Mouse (Mus musculus) granulocyte monocyte progenitor cell, adult 5-6 weeks (primary cell): Measurements from ENCODE around the gene Iqgap3. TPM values are rescaled to one million over a fixed set of nuclear protein-coding genes. Genes with fewer than 3 reads are reported as not detected.

Source experiments
- total RNA-seq, 2 experiments: library from RNA; stranded (forward) in 1 of 2; stranded (reverse) in 1 of 2; fragments of 200-712, 200-1000 nt in 1 of 2; fragments of >200 nt in 1 of 2; fragmentation: Nextera tagmentation in 1 of 2; gene quantifications; 2 replicates each; pipeline ENCODE4 v1.2.3; 2014 to 2017

Iqgap3 gene
- total RNA-seq, 2 experiments from 2014 or later: 9.9 to 19.9 TPM

Other genes with a start within 250 kb of the Iqgap3 start
- not detected in 2 replicates for gene Sh2d2a, start 235.2 kb upstream of the Iqgap3 start, total RNA-seq (2014; fragmentation: Nextera tagmentation)
- 0.10 TPM in 1 of 2 replicates, not detected in the other for gene Sh2d2a, start 235.2 kb upstream of the Iqgap3 start, total RNA-seq (2017)
- 25.9 and 35.4 TPM in 2 replicates for gene Prcc, start 196.4 kb upstream of the Iqgap3 start, total RNA-seq (2014; fragmentation: Nextera tagmentation)
- 29.6 and 33.4 TPM in 2 replicates for gene Prcc, start 196.4 kb upstream of the Iqgap3 start, total RNA-seq (2017)
- gene Hdgf, start 175.7 kb upstream of the Iqgap3 start, total RNA-seq (2014; fragmentation: Nextera tagmentation): 330 and 338 TPM in 2 replicates
- gene Hdgf, start 175.7 kb upstream of the Iqgap3 start, total RNA-seq (2017): 302 and 321 TPM in 2 replicates
- 165 and 169 TPM in 2 replicates for gene Mrpl24, start 162.5 kb upstream of the Iqgap3 start, total RNA-seq (2014; fragmentation: Nextera tagmentation)
- gene Mrpl24, start 162.5 kb upstream of the Iqgap3 start, total RNA-seq (2017): 112 and 134 TPM in 2 replicates
- 49.5 and 63.1 TPM in 2 replicates for gene Isg20l2, start 151.7 kb upstream of the Iqgap3 start, total RNA-seq (2014; fragmentation: Nextera tagmentation)
- gene Isg20l2, start 151.7 kb upstream of the Iqgap3 start, total RNA-seq (2017): 45.7 and 51.4 TPM in 2 replicates
- gene Rrnad1, start 151.3 kb upstream of the Iqgap3 start, total RNA-seq (2014; fragmentation: Nextera tagmentation): 20.7 and 30.7 TPM in 2 replicates
- 13.6 and 13.8 TPM in 2 replicates for gene Rrnad1, start 151.3 kb upstream of the Iqgap3 start, total RNA-seq (2017)
- not detected in 2 replicates for gene Crabp2, start 133.3 kb upstream of the Iqgap3 start, total RNA-seq (2014; fragmentation: Nextera tagmentation)
- gene Crabp2, start 133.3 kb upstream of the Iqgap3 start, total RNA-seq (2017): not detected in 2 replicates
- gene Nes, start 110.9 kb upstream of the Iqgap3 start, total RNA-seq (2014; fragmentation: Nextera tagmentation): not detected in 2 replicates
- 0.05 TPM in 1 of 2 replicates, not detected in the other for gene Nes, start 110.9 kb upstream of the Iqgap3 start, total RNA-seq (2017)
- not detected in 2 replicates for gene Bcan, start 81.7 kb upstream of the Iqgap3 start, total RNA-seq (2014; fragmentation: Nextera tagmentation)
- not detected in 2 replicates for gene Bcan, start 81.7 kb upstream of the Iqgap3 start, total RNA-seq (2017)
- gene Hapln2, start 54.4 kb upstream of the Iqgap3 start, total RNA-seq (2014; fragmentation: Nextera tagmentation): not detected in 2 replicates
- not detected in 2 replicates for gene Hapln2, start 54.4 kb upstream of the Iqgap3 start, total RNA-seq (2017)
- gene Gpatch4, start 38.9 kb upstream of the Iqgap3 start, total RNA-seq (2014; fragmentation: Nextera tagmentation): 45.8 and 50.5 TPM in 2 replicates
- gene Gpatch4, start 38.9 kb upstream of the Iqgap3 start, total RNA-seq (2017): 39.6 and 40.8 TPM in 2 replicates
- gene Naxe, start 23.5 kb upstream of the Iqgap3 start, total RNA-seq (2014; fragmentation: Nextera tagmentation): 73.8 and 84.3 TPM in 2 replicates
- gene Naxe, start 23.5 kb upstream of the Iqgap3 start, total RNA-seq (2017): 34.3 and 36.1 TPM in 2 replicates
- not detected in 2 replicates for gene Ttc24, start 3.7 kb upstream of the Iqgap3 start, total RNA-seq (2014; fragmentation: Nextera tagmentation)
- not detected in 2 replicates for gene Ttc24, start 3.7 kb upstream of the Iqgap3 start, total RNA-seq (2017)
- gene Mef2d, start 60.4 kb downstream of the Iqgap3 start, total RNA-seq (2014; fragmentation: Nextera tagmentation): 119 and 132 TPM in 2 replicates
- 42.4 and 52.4 TPM in 2 replicates for gene Mef2d, start 60.4 kb downstream of the Iqgap3 start, total RNA-seq (2017)
- gene Rhbg, start 172.7 kb downstream of the Iqgap3 start, total RNA-seq (2014; fragmentation: Nextera tagmentation): not detected in 2 replicates
- not detected in 2 replicates for gene Rhbg, start 172.7 kb downstream of the Iqgap3 start, total RNA-seq (2017)
- gene Gm38392, start 205.2 kb downstream of the Iqgap3 start, total RNA-seq (2014; fragmentation: Nextera tagmentation): not detected in 2 replicates
- gene Gm38392, start 205.2 kb downstream of the Iqgap3 start, total RNA-seq (2017): not detected in 2 replicates
- 13.8 and 19.0 TPM in 2 replicates for gene Tsacc, start 215.0 kb downstream of the Iqgap3 start, total RNA-seq (2014; fragmentation: Nextera tagmentation)
- gene Tsacc, start 215.0 kb downstream of the Iqgap3 start, total RNA-seq (2017): 7.5 and 10.0 TPM in 2 replicates
- gene Cct3, start 215.1 kb downstream of the Iqgap3 start, total RNA-seq (2014; fragmentation: Nextera tagmentation): 499 and 506 TPM in 2 replicates
- gene Cct3, start 215.1 kb downstream of the Iqgap3 start, total RNA-seq (2017): 381 TPM in 2 replicates
- gene Glmp, start 243.1 kb downstream of the Iqgap3 start, total RNA-seq (2014; fragmentation: Nextera tagmentation): 123 and 165 TPM in 2 replicates
- gene Glmp, start 243.1 kb downstream of the Iqgap3 start, total RNA-seq (2017): 26.7 and 29.3 TPM in 2 replicates